Mouse (Mus musculus) embryonic facial prominence, embryonic 11.5 days (tissue): ENCODE data around the gene Fbxw8. TPM values are rescaled to one million over a fixed set of nuclear protein-coding genes. Genes with fewer than 3 reads are reported as not detected.
A peak's percentile ranks its signal among the peaks of the same experiment; 100 is the strongest.

Source experiments
- ATAC-seq: fragments of 200-750 bp; cut with Nextera tagmentation; replicated peaks from 2 replicates; pipeline ENCODE4 v1.8.0; 2017; ENCODE audit warnings: low read depth; ENCODE audit not compliant: insufficient number of reproducible peaks, low FRiP score, low TSS enrichment
- DNase-seq: peaks from one replicate; pipeline ENCODE4 v3.0.0-alpha.2; 2015; ENCODE audit warnings: low spot score
- H3K27ac ChIP-seq: fragments of 300-500 bp; sonication (generic); replicated peaks from 2 replicates; pipeline ENCODE4 v1.5.1; 2014; ENCODE audit warnings: mild to moderate bottlenecking, low read depth, low read length, control low read depth
- H3K27me3 ChIP-seq: fragments of 300-500 bp; sonication (generic); 2 replicates; pipeline ENCODE4 v1.6.1; 2014; ENCODE audit warnings: mild to moderate bottlenecking, low read length, moderate library complexity, mixed read lengths; ENCODE audit not compliant: control insufficient read depth, insufficient read depth
- H3K36me3 ChIP-seq: fragments of 300-500 bp; sonication (generic); replicated peaks from 2 replicates; pipeline ENCODE4 v1.6.1; 2014; ENCODE audit warnings: low read depth, mild to moderate bottlenecking, low read length, moderate library complexity, mixed read lengths; ENCODE audit not compliant: control insufficient read depth, insufficient read depth
- H3K4me1 ChIP-seq: fragments of 300-500 bp; sonication (generic); 2 replicates; pipeline ENCODE4 v1.6.1; 2014; ENCODE audit warnings: low read length, mixed read lengths; ENCODE audit not compliant: control insufficient read depth, insufficient read depth
- H3K4me2 ChIP-seq: fragments of 300-500 bp; sonication (generic); 2 replicates; pipeline ENCODE4 v1.6.1; 2014; ENCODE audit warnings: low read depth, mild to moderate bottlenecking, control low read depth, low read length, moderate library complexity
- H3K4me3 ChIP-seq: fragments of 300-500 bp; sonication (generic); 2 replicates; pipeline ENCODE4 v1.5.1; 2014; ENCODE audit warnings: low read depth, low read length, control low read depth
- H3K9ac ChIP-seq: fragments of 300-500 bp; sonication (generic); replicated peaks from 2 replicates; pipeline ENCODE4 v1.6.1; 2014; ENCODE audit warnings: mild to moderate bottlenecking, control low read depth, low read length
- H3K9me3 ChIP-seq: fragments of 300-500 bp; sonication (generic); replicated peaks from 2 replicates; pipeline ENCODE4 v1.6.1; 2016; ENCODE audit warnings: mild to moderate bottlenecking, low read length, inconsistent platforms, mixed read lengths; ENCODE audit not compliant: control insufficient read depth
- WGBS: fragments of 180-500 bp; shearing (Covaris S2); extraction: QIAGEN DNeasy Blood & Tissue Kit; methylation state at CpG from one replicate; pipeline ENCODE4 v1.1.7; 2014; 5-methylcytosine and 5-hydroxymethylcytosine counted together
- polyA plus RNA-seq: library from polyadenylated mRNA; unstranded; fragments of >200 nt; fragmentation: Nextera tagmentation; extraction: Ambion mirVana; gene quantifications from 2 replicates; pipeline ENCODE4 v1.2.1, GENCODE M21; 2014

Gene Fbxw8
- polyA plus RNA-seq, 1 experiment from 2014 or later, result 22.3 TPM

DNA sequence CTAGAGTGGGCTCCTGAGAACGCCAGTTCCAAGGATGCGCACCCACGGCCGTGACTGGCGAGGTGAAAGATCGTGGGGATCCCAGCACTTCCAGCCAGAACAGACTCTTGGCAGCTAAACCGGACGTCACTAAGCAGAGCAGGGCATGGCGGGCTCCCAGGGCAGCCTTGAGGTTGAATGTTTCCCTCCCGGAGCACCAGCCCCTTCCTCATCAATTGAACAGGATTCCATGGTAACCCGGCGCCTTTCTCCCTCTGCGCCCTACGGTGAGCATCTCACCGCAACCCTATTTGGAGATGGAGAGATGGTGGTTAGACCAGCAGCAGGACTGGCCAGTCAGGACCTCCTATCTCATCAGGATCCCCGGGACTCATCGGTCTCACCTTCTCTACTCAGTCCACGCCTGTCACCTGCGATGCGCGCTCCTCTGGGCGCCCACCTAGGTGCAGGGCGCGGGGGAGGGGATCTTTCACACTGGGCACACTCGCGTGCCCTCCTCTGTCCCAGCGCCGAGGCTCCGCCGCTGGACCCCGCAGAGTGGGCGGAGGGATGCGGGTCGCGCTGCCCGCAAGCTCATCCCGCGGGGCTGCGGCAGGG is 128.1 kb downstream of the Fbxw8 start:
- no peak for ATAC-seq
- H3K4me2 ChIP-seq, result peak overlapping the region; percentile 99
- WGBS, result under 1% methylated on average over 39 of the region's 39 CpGs
- peak overlapping the region; percentile 51 for H3K9ac ChIP-seq
- H3K4me1 ChIP-seq, result peaks cover 8% of the 10 kb centered on the region; the same call in 1 of the 2 replicates
- no peaks in the 10 kb centered on the region for H3K36me3 ChIP-seq
- no peak overlapping the region for H3K27ac ChIP-seq
- DNase-seq, result peak; percentile 25
- H3K27me3 ChIP-seq, result peaks cover 57% of the 10 kb centered on the region
- peak overlapping the region; percentile 64 for H3K4me3 ChIP-seq
- no peaks in the 10 kb centered on the region for H3K9me3 ChIP-seq

GRCm38 (mm10) chr5:118026343-118026742 is 128.9 kb downstream of the Fbxw8 start:
- Histone ChIP-seq H3K9ac (no peak overlapping the region), H3K27me3 (peaks cover 55% of the 10 kb centered on the region), H3K36me3 (no peaks in the 10 kb centered on the region), H3K9me3 (no peaks in the 10 kb centered on the region), H3K4me3 (no peak overlapping the region), H3K4me1 (peaks cover 8% of the 10 kb centered on the region; the same call in 1 of the 2 replicates), H3K27ac (no peak overlapping the region), H3K4me2 (no peak overlapping the region)
- ATAC-seq (no peak), DNase-seq (no peak)
- under 1% methylated on average over 13 of the region's 13 CpGs for WGBS

- no peak overlapping the region for H3K9ac ChIP-seq
- no peaks in the 10 kb centered on the region for H3K9me3 ChIP-seq
- H3K27ac ChIP-seq, result no peak overlapping the region
- WGBS, result 5% methylated on average over 12 of the region's 12 CpGs
- no peak overlapping the region for H3K4me3 ChIP-seq
- no peaks in the 10 kb centered on the region for H3K36me3 ChIP-seq
- H3K4me2 ChIP-seq, result no peak overlapping the region
- DNase-seq (no peak), ATAC-seq (no peak)
- peaks cover 55% of the 10 kb centered on the region for H3K27me3 ChIP-seq
- peaks cover 8% of the 10 kb centered on the region; the same call in 1 of the 2 replicates for H3K4me1 ChIP-seq
These were observed 129.4 kb downstream of the Fbxw8 start for GRCm38 (mm10) chr5:118025880-118026279.

- H3K4me1 ChIP-seq, result peaks cover 3% of the 10 kb centered on the region; the same call in 1 of the 2 replicates
- no peak overlapping the region for H3K4me2 ChIP-seq
- ATAC-seq (no peak), DNase-seq (no peak)
- H3K36me3 ChIP-seq, result no peaks in the 10 kb centered on the region
- 90% methylated on average over 3 of the region's 3 CpGs for WGBS
- peaks cover 27% of the 10 kb centered on the region for H3K27me3 ChIP-seq
- no peak overlapping the region for H3K27ac ChIP-seq
- H3K9me3 ChIP-seq, result no peaks in the 10 kb centered on the region
- no peak overlapping the region for H3K9ac ChIP-seq
- no peak overlapping the region for H3K4me3 ChIP-seq
These were observed 132.2 kb downstream of the Fbxw8 start for GRCm38 (mm10) chr5:118023053-118023452.

DNA sequence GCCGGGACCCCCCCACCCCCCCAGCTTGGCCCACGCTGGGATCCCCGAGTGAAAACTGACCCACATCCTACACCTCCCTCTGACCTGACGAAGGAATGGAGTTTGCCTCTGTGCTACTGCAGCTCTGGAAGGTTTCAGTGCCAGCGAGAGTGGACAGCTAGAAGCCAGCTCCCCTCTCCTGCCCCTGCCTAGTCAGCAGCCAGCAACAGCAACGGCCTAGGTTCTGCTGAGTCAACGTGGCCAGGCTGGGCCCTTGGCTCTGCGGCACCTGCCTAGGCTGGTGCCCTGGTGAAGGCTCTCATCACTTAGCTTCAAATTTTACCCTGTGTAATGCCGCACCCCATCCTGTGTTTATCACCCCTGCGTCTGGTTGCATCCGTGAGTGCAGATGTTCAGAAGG is 135.4 kb downstream of the Fbxw8 start:
- H3K9ac ChIP-seq, result no peak overlapping the region
- no peaks in the 10 kb centered on the region for H3K4me1 ChIP-seq
- 62% methylated on average over 11 of the region's 11 CpGs for WGBS
- no peaks in the 10 kb centered on the region for H3K9me3 ChIP-seq
- no peak overlapping the region for H3K4me2 ChIP-seq
- H3K27ac ChIP-seq, result no peak overlapping the region; the same call in 1 of the 2 replicates
- no peak overlapping the region for H3K4me3 ChIP-seq
- no peaks in the 10 kb centered on the region for H3K36me3 ChIP-seq
- no peaks in the 10 kb centered on the region for H3K27me3 ChIP-seq
- no peak for ATAC-seq
- DNase-seq, result no peak

GRCm38 (mm10) chr5:118017527-118017926 is 137.7 kb downstream of the Fbxw8 start:
- Histone ChIP-seq H3K36me3 (no peaks in the 10 kb centered on the region), H3K27me3 (no peaks in the 10 kb centered on the region), H3K4me1 (no peaks in the 10 kb centered on the region), H3K4me3 (no peak overlapping the region), H3K27ac (no peak overlapping the region), H3K4me2 (no peak overlapping the region), H3K9me3 (no peaks in the 10 kb centered on the region), H3K9ac (no peak overlapping the region)
- no peak for ATAC-seq
- WGBS, result 53% methylated on average over 5 of the region's 5 CpGs
- DNase-seq, result no peak

GRCm38 (mm10) chr5:118015669-118016068 is 139.6 kb downstream of the Fbxw8 start:
- ATAC-seq (no peak), DNase-seq (no peak)
- Histone ChIP-seq H3K4me2 (no peak overlapping the region), H3K9me3 (no peaks in the 10 kb centered on the region), H3K27ac (no peak overlapping the region), H3K27me3 (no peaks in the 10 kb centered on the region), H3K4me3 (no peak overlapping the region), H3K36me3 (no peaks in the 10 kb centered on the region), H3K9ac (no peak overlapping the region), H3K4me1 (no peaks in the 10 kb centered on the region)
- 86% methylated on average over 2 of the region's 2 CpGs for WGBS

DNA sequence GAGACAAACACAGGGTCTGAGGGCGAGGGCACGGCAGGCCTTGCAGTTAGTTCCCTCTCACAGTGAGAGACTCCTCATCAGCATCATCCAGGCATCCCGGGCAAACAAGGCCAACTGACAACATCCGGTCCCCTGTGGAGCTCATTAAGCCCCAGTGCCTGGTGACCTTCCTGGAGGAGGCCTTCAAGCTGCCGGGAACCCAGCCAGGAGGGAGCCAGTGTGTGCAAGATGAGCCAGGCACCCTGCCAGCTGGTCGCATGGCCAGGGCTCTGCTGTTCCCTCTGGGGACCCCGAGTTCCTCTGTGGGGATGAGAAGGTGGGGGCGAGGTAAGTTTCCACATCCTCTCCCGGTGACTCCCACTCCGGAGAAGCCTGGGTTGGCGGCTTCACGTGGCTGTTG is 140.2 kb downstream of the Fbxw8 start:
- no peak overlapping the region for H3K4me2 ChIP-seq
- H3K36me3 ChIP-seq, result no peaks in the 10 kb centered on the region
- H3K9me3 ChIP-seq, result no peaks in the 10 kb centered on the region
- no peak overlapping the region for H3K27ac ChIP-seq
- no peaks in the 10 kb centered on the region for H3K4me1 ChIP-seq
- no peak overlapping the region for H3K4me3 ChIP-seq
- WGBS, result 18% methylated on average over 12 of the region's 12 CpGs
- DNase-seq (no peak), ATAC-seq (no peak)
- no peaks in the 10 kb centered on the region for H3K27me3 ChIP-seq
- no peak overlapping the region; the same call in 1 of the 2 replicates for H3K9ac ChIP-seq
